Mouse (Mus musculus) MEL (cell line): ENCODE measurements around the gene Zbtb22. TPM values are rescaled to one million over a fixed set of nuclear protein-coding genes. Genes with fewer than 3 reads are reported as not detected.
A peak's percentile ranks its signal among the peaks of the same experiment; 100 is the strongest.

ENCODE experiments used
- DNase-seq: peaks from one replicate; pipeline ENCODE4 v3.0.0; 2011; ENCODE audit warnings: low read depth, low spot score
- H3K27ac ChIP-seq: 2 replicates; pipeline ENCODE4 v1.5.1; 2012; ENCODE audit warnings: low read depth, mild to moderate bottlenecking, control low read depth, low read length, moderate library complexity; ENCODE audit not compliant: control insufficient read depth
- H3K27me3 ChIP-seq, 2 experiments: fragments of 150-350 bp in 1 of 2; sonication (generic) in 1 of 2; 2 replicates each; pipeline ENCODE4 v1.6.1; 2012; ENCODE audit warnings: low read length in 2 of 2, mild to moderate bottlenecking in 2 of 2, improper control_type of control experiment in 1 of 2, moderate library complexity in 1 of 2; ENCODE audit not compliant: insufficient read depth in 2 of 2, control insufficient read depth in 1 of 2
- H3K36me3 ChIP-seq, 2 experiments: 2 replicates each; pipeline ENCODE4 v1.6.1; 2012 to 2014; ENCODE audit warnings: low read length in 2 of 2, improper control_type of control experiment in 1 of 2, inconsistent platforms in 1 of 2, mild to moderate bottlenecking in 1 of 2; ENCODE audit not compliant: insufficient read depth in 2 of 2, control insufficient read depth in 1 of 2
- H3K4me1 ChIP-seq, 2 experiments: fragments of 150-350 bp in 1 of 2; sonication (generic) in 1 of 2; 2 replicates each; pipeline ENCODE4 v1.6.1; 2012; ENCODE audit warnings: low read length in 2 of 2, improper control_type of control experiment in 1 of 2, mild to moderate bottlenecking in 1 of 2; ENCODE audit not compliant: insufficient read depth in 2 of 2, control insufficient read depth in 1 of 2
- H3K4me3 ChIP-seq, 2 experiments: fragments of 150-350 bp in 1 of 2; sonication (generic) in 1 of 2; 2 replicates each; pipeline ENCODE4 v1.5.1; 2012; ENCODE audit warnings: low read depth in 2 of 2, low read length in 2 of 2, mild to moderate bottlenecking in 2 of 2, moderate library complexity in 2 of 2, control low read depth in 1 of 2, improper control_type of control experiment in 1 of 2; ENCODE audit not compliant: control insufficient read depth in 1 of 2, insufficient read depth in 1 of 2
- H3K79me2 ChIP-seq: 2 replicates; pipeline ENCODE4 v1.6.1; 2012; ENCODE audit warnings: mild to moderate bottlenecking, low read length, moderate library complexity; ENCODE audit not compliant: control insufficient read depth, poor library complexity, insufficient read depth
- H3K9ac ChIP-seq: 2 replicates; pipeline ENCODE4 v1.6.1; 2012; ENCODE audit warnings: low read depth, mild to moderate bottlenecking, control low read depth, low read length, moderate library complexity; ENCODE audit not compliant: control insufficient read depth, poor library complexity, severe bottlenecking
- H3K9me3 ChIP-seq: fragments of 150-350 bp; sonication (generic); replicated peaks from 2 replicates; pipeline ENCODE4 v1.6.1; 2012; ENCODE audit warnings: mild to moderate bottlenecking, low read length, improper control_type of control experiment, moderate library complexity; ENCODE audit not compliant: insufficient read depth
- BHLHE40 ChIP-seq: IDR thresholded peaks from 2 replicates; pipeline ENCODE4 v1.6.1; 2012; ENCODE audit warnings: low read depth, mild to moderate bottlenecking, inconsistent platforms, low read length, improper control_type of control experiment, borderline replicate concordance
- CHD2 ChIP-seq: IDR thresholded peaks from 2 replicates; pipeline ENCODE4 v1.6.1; 2011; ENCODE audit warnings: low read length, improper control_type of control experiment
- E2F4 ChIP-seq: IDR thresholded peaks from 2 replicates; pipeline ENCODE4 v1.6.1; 2011; ENCODE audit warnings: low read depth, low read length, improper control_type of control experiment, borderline replicate concordance
- ELF1 ChIP-seq: IDR thresholded peaks from 2 replicates; pipeline ENCODE4 v1.6.1; 2014; ENCODE audit warnings: low read depth, mild to moderate bottlenecking, inconsistent platforms, low read length, improper control_type of control experiment, moderate library complexity
- JUND ChIP-seq: IDR thresholded peaks from 2 replicates; pipeline ENCODE4 v1.6.1; 2011; ENCODE audit warnings: low read depth, mild to moderate bottlenecking, improper control_type of control experiment, low read length
- KAT2A ChIP-seq: conservative IDR thresholded peaks from 2 replicates; pipeline ENCODE4 v1.6.1; 2012; ENCODE audit warnings: low read depth, low read length, improper control_type of control experiment, inconsistent platforms
- MAFK ChIP-seq: IDR thresholded peaks from 2 replicates; pipeline ENCODE4 v1.6.1; 2011; ENCODE audit warnings: low read depth, mild to moderate bottlenecking, low read length, improper control_type of control experiment, borderline replicate concordance
- MEF2A ChIP-seq: IDR thresholded peaks from 2 replicates; pipeline ENCODE4 v1.6.1; 2014; ENCODE audit warnings: low read depth, mild to moderate bottlenecking, inconsistent platforms, low read length, improper control_type of control experiment; ENCODE audit not compliant: poor library complexity, insufficient replicate concordance, severe bottlenecking; ENCODE audit errors: extremely low read depth
- MXI1 ChIP-seq: IDR thresholded peaks from 2 replicates; pipeline ENCODE4 v1.6.1; 2011; ENCODE audit warnings: mild to moderate bottlenecking, low read depth, low read length, improper control_type of control experiment
- MYC ChIP-seq: IDR thresholded peaks from 2 replicates; pipeline ENCODE4 v1.6.1; 2011; ENCODE audit warnings: low read depth, mild to moderate bottlenecking, low read length, improper control_type of control experiment, moderate library complexity
- POLR2A ChIP-seq, 2 experiments: IDR thresholded peaks; 2 replicates each; pipeline ENCODE4 v1.6.1; 2011 to 2012; ENCODE audit warnings: low read length in 2 of 2, mild to moderate bottlenecking in 2 of 2, control low read depth in 1 of 2, improper control_type of control experiment in 1 of 2, low read depth in 1 of 2, moderate library complexity in 1 of 2; ENCODE audit not compliant: control insufficient read depth in 1 of 2, insufficient read depth in 1 of 2, poor library complexity in 1 of 2
- POLR2AphosphoS2 ChIP-seq: IDR thresholded peaks from 2 replicates; pipeline ENCODE4 v1.6.1; 2011; ENCODE audit warnings: low read length, improper control_type of control experiment
- POLR2AphosphoS5 ChIP-seq: IDR thresholded peaks from 2 replicates; pipeline ENCODE4 v1.6.1; 2012; ENCODE audit warnings: low read depth, borderline replicate concordance, mild to moderate bottlenecking, inconsistent platforms, low read length, moderate library complexity, mixed read lengths
- RAD21 ChIP-seq: IDR thresholded peaks from 2 replicates; pipeline ENCODE4 v1.6.1; 2011; ENCODE audit warnings: mild to moderate bottlenecking, low read depth, low read length, improper control_type of control experiment
- RCOR1 ChIP-seq: IDR thresholded peaks from 2 replicates; pipeline ENCODE4 v1.6.1; 2012; ENCODE audit warnings: low read depth, mild to moderate bottlenecking, inconsistent platforms, low read length, improper control_type of control experiment
- SMC3 ChIP-seq: IDR thresholded peaks from 2 replicates; pipeline ENCODE4 v1.6.1; 2011; ENCODE audit warnings: low read depth, low read length, improper control_type of control experiment
- UBTF ChIP-seq: IDR thresholded peaks from 2 replicates; pipeline ENCODE4 v1.6.1; 2012; ENCODE audit warnings: low read depth, mild to moderate bottlenecking, inconsistent platforms, low read length, improper control_type of control experiment, moderate library complexity, borderline replicate concordance; ENCODE audit not compliant: insufficient read depth
- USF2 ChIP-seq, 2 experiments: IDR thresholded peaks; 2 replicates each; pipeline ENCODE4 v1.6.1; 2011 to 2012; ENCODE audit warnings: improper control_type of control experiment in 2 of 2, low read length in 2 of 2, borderline replicate concordance in 1 of 2, inconsistent platforms in 1 of 2, low read depth in 1 of 2, mild to moderate bottlenecking in 1 of 2; ENCODE audit not compliant: insufficient read depth in 1 of 2
- ZC3H11A ChIP-seq: IDR thresholded peaks from 2 replicates; pipeline ENCODE4 v1.6.1; 2012; ENCODE audit warnings: low read depth, mild to moderate bottlenecking, inconsistent platforms, low read length, improper control_type of control experiment
- ZKSCAN1 ChIP-seq: IDR thresholded peaks from 2 replicates; pipeline ENCODE4 v1.6.1; 2012; ENCODE audit warnings: low read depth, mild to moderate bottlenecking, inconsistent platforms, low read length, improper control_type of control experiment, moderate library complexity
- ZMIZ1 ChIP-seq: IDR thresholded peaks from 2 replicates; pipeline ENCODE4 v1.6.1; 2012; ENCODE audit warnings: low read depth, mild to moderate bottlenecking, inconsistent platforms, low read length, improper control_type of control experiment, moderate library complexity
- polyA plus RNA-seq, 2 experiments: library from polyadenylated mRNA; stranded (reverse) in 1 of 2; unstranded in 1 of 2; fragments of >175 nt in 1 of 2; fragments of >200 nt in 1 of 2; gene quantifications; 2 replicates each; pipeline versions ENCODE4 v1.2.1 to v1.2.4; 2012; ENCODE audit warnings: low replicate concordance in 2 of 2, low read depth in 1 of 2; ENCODE audit not compliant: insufficient read length in 2 of 2, insufficient read depth in 1 of 2, missing spikeins in 1 of 2
- total RNA-seq: library from RNA; depleted of rRNA; stranded (reverse); fragments of 300-350 nt; gene quantifications from 2 replicates; pipeline ENCODE4 v1.2.3, GENCODE M21; 2012

The Zbtb22 gene
- total and polyA plus RNA-seq, 3 experiments = 18.6 to 30.0 TPM; not detected in 1

DNA sequence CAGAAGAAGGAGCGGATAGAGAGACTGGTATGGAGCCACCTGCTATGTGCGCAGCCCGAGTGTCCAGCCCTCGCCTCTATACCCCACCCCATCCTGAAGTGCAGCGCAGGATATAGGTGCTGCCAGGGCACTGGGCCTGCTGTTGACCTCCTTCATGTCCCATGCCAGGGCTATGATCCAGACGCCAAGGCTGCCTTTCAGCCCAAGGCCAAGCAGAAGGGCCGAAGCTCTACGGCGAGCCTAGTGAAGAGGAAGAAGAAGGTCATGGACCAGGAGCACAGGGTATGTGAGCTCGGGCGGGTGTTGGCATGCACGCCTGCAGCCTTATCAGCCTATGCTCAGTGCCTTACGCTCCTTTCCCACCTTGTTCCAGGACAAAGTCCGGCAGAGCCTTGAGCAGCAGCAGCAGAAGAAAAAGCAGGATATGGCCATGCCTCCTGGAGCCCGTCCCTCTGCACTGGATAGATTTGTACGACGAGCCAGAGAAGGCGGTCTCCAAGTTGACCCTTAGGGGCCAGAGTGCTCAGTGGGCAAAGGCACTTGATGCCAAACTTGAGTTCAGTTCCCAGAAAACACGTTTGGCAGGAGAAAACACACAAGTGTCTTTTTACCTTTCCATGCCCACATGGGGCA is 33.3 kb downstream of the Zbtb22 start:
- Histone ChIP-seq H3K36me3 (peaks cover 9 to 13% of the 10 kb centered on the region in 2 experiments), H3K4me1 (peaks cover 0 to 13% of the 10 kb centered on the region in 2 experiments; a peak in 2 of 4 replicates)

DNA sequence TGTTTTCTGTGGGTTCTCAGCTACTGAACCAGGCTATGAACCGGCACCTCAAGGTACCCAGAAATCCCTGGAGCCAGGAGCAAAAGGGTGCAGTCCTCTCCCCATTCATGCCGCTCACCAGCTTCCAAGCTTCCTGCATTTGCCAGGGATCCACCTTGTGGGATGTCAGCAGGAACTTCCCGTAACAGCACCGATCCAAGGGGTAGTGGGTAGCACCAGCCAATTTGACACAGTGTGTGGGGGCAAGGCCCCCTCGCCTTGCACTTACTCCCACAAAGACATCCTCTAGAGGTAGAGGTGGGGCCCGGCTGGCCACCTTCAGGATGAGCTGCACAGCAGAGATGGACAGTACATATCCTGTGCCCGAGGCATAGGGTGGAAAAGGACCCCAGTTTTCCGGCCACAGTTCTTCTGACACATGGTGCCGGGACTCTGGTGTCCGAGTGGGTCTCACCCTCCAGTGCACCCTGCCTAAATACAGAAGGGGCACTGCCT is 34.5 kb downstream of the Zbtb22 start:
- H3K9ac ChIP-seq = peak overlapping the region; percentile 81; the same call in 1 of the 2 replicates
- H3K79me2 ChIP-seq = peaks cover 28% of the 10 kb centered on the region
- peaks cover 13% of the 10 kb centered on the region in 2 experiments for H3K36me3 ChIP-seq
- H3K27ac ChIP-seq = no peak overlapping the region
- peaks cover 0 to 13% of the 10 kb centered on the region in 2 experiments; a peak in 2 of 4 replicates for H3K4me1 ChIP-seq
- H3K4me3 ChIP-seq = no peak overlapping the region
- H3K9me3 ChIP-seq = no peaks in the 10 kb centered on the region
- DNase-seq = peak; percentile 41
- TF ChIP-seq MYC (no peak), POLR2AphosphoS5 (peak; percentile 38; the same call in 1 of the 2 replicates)
- no peaks in the 10 kb centered on the region for H3K27me3 ChIP-seq

More for the DNA sequence above, 33.3 kb downstream of the Zbtb22 start:
- Histone ChIP-seq H3K27ac (no peak overlapping the region), H3K27me3 (no peaks in the 10 kb centered on the region), H3K9ac (no peak overlapping the region)
- TF ChIP-seq MEF2A (no peak), ZKSCAN1 (no peak), JUND (no peak), E2F4 (no peak), ZMIZ1 (no peak), BHLHE40 (no peak), POLR2A (IDR thresholded peaks at IDR 0.05; ENCODE audit: control insufficient read depth in 1 of 2, insufficient read depth in 1 of 2, low read depth in 1 of 2, low read length in 2 of 2, poor library complexity in 1 of 2) (no peak), POLR2AphosphoS5 (no peak)
- TF ChIP-seq, all 39 proteins: peak for 0
- Histone ChIP-seq H3K9me3 (no peaks in the 10 kb centered on the region), H3K4me3 (no peak overlapping the region), H3K79me2 (peaks cover 16% of the 10 kb centered on the region)
- no peak for DNase-seq

DNA sequence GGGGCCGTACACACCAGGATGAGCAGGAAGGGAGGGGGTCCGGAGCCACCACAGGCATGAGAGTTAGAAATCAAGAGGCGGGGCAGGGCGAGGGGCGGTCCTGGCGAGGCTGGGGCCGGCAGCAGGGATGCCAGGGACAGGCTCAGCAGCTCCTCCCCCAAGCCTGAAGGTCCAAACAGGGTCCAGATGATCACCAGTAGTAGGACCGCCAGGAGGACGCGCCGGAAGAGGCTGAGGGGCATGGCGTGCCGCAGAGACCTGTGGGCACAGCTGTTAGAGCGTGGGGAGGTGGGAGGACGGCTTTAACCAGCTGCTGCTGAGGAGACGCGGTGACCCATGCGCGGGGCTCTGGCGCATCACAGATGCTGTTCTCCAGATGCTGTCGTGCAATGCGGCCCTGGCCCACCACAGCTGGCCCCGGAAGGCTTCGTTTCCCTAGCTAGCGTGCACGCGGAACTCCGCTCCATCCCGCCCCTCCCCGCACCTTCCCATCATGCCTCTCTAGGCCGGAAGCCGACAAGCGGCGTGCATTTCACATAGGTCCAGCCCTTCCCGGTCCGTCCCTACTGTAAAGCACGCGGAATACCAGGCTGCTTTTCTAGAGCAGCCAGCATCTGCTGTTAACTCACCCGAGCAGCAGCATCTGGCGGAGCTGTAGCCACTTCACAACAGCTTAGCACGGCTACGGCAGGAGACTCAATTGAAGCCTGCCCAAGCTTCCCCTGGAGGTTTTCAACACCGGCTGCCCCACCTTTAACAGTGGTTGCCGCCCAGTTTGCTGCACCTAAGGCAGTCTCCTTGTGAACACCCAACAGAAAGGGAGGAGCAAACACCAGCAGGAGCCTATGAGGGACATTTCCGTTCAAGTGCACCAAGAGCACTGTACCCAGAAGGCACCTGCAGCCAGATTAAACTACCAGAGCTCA is 35.6 kb downstream of the Zbtb22 start, which contains the start of gene B3galt4:
B3galt4 (minus strand) TSS at position 468 of the 926 bp plus-strand sequence.
- H3K9ac ChIP-seq = peak within 1 kb of the TSS; percentile 99
- peak; percentile 95 for DNase-seq
- peaks cover 12 to 13% of the 10 kb centered on the region in 2 experiments for H3K36me3 ChIP-seq
- H3K9me3 ChIP-seq = no peaks in the 10 kb centered on the region
- peak within 1 kb of the TSS; percentile 16 to 82; a peak in 3 of 4 replicates for H3K4me3 ChIP-seq
- no peaks in the 10 kb centered on the region for H3K27me3 ChIP-seq
- H3K27ac ChIP-seq = peak within 1 kb of the TSS; percentile 95
- H3K4me1 ChIP-seq = peaks cover 0 to 13% of the 10 kb centered on the region in 2 experiments; a peak in 2 of 4 replicates
- H3K79me2 ChIP-seq = peaks cover 34% of the 10 kb centered on the region
- TF ChIP-seq KAT2A (no peak; the same call in 1 of the 2 replicates), POLR2AphosphoS2 (peak; percentile 100), RCOR1 (peak; percentile 36; the same call in 1 of the 2 replicates), SMC3 (peak; percentile 47), ELF1 (peak; percentile 89), CHD2 (peak; percentile 75; the same call in 1 of the 2 replicates), USF2 (IDR thresholded peaks at IDR 0.05; ENCODE audit: borderline replicate concordance in 1 of 2, insufficient read depth in 1 of 2, low read depth in 1 of 2, low read length in 2 of 2) (no peak), UBTF (0 out of 2 replicates have a peak, but pooled peaks have one; percentile 79), RAD21 (no peak), MAFK (no peak), ZC3H11A (no peak), MXI1 (peak; percentile 91)
